Mouse (Mus musculus): ENCODE results near the gene Cir1. TPM values are rescaled to one million over a fixed set of nuclear protein-coding genes. Genes with fewer than 3 reads are reported as not detected.

The Cir1 gene
- total and polyA plus RNA-seq, 3 experiments, result 3.8 to 14.3 (median 5.2) TPM

DNA sequence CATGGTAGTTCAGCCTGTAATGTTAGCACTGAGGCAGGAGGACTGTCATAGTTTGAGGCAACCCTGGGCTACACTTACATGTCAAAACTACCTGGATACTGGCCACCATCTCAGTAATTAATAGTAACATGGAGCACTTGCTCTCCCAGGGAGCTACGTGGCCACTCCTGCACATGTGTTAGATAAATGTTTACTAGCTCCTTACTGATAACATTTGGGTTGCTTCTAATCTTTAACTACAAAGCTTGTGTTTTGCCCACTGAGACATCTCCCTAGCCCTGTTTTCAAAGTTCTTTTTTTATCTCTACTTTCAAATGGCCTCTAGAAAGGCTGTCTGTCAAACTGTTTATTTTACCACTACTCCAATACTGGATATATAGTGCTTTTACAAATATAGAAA, 10.5 kb downstream of the Cir1 start:
- Histone ChIP-seq H3K9ac (ENCODE audit: insufficient read depth, low read depth) (no peak overlapping the region), H3K4me2 (ENCODE audit: insufficient read depth, low read depth, poor library complexity, severe bottlenecking) (no peak overlapping the region), H3K4me3 (replicated peaks in 1 of 3; ENCODE audit: low read depth in 2 of 3, low read length in 2 of 3, poor library complexity in 1 of 3) (no peak overlapping the region), H3K4me1 (ENCODE audit: control insufficient read depth in 1 of 2, insufficient read depth in 2 of 2) (no peaks in the 10 kb centered on the region), H3K27me3 (replicated peaks) (no peaks in the 10 kb centered on the region), H3K36me3 (replicated peaks in 1 of 2; ENCODE audit: control insufficient read depth in 1 of 2, insufficient read depth in 1 of 2, low read length in 1 of 2) (peaks cover 41 to 69% of the 10 kb centered on the region in 2 experiments), H3K9me3 (replicated peaks; ENCODE audit: low read length) (no peaks in the 10 kb centered on the region), H3K27ac (ENCODE audit: insufficient read depth, low read depth) (no peak overlapping the region), H3K79me2 (replicated peaks; ENCODE audit: control insufficient read depth, extremely low read depth, insufficient read depth, poor library complexity, severe bottlenecking) (no peaks in the 10 kb centered on the region)
- no peak for TF ChIP-seq NELFE (IDR thresholded peaks at IDR 0.05; ENCODE audit: low read depth, low read length)
- no peak for TF ChIP-seq ETS1 (conservative IDR thresholded peaks at IDR 0.05; ENCODE audit: low read depth, low read length)
- TF ChIP-seq POLR2AphosphoS2 (IDR thresholded peaks at IDR 0.05; ENCODE audit: low read depth, low read length), result no peak
- TF ChIP-seq JUN (IDR thresholded peaks at IDR 0.05; ENCODE audit: insufficient read depth, low read depth, low read length), result no peak
- TF ChIP-seq MEF2A (IDR thresholded peaks at IDR 0.05; ENCODE audit: borderline replicate concordance, low read depth, low read length), result no peak
- no peak for TF ChIP-seq ZNF384 (IDR thresholded peaks at IDR 0.05; ENCODE audit: low read depth, low read length)
- no peak for TF ChIP-seq HCFC1 (IDR thresholded peaks at IDR 0.05; ENCODE audit: low read depth, low read length)
- no peak for TF ChIP-seq MAX (IDR thresholded peaks at IDR 0.05; ENCODE audit: low read length)
- no peak for TF ChIP-seq ELF1 (IDR thresholded peaks at IDR 0.05; ENCODE audit: low read depth, low read length)
- no peak for TF ChIP-seq TCF12 (IDR thresholded peaks at IDR 0.05; ENCODE audit: low read depth, low read length)
- TF ChIP-seq RCOR1 (conservative IDR thresholded peaks at IDR 0.05; ENCODE audit: low read depth, low read length), result no peak
- TF ChIP-seq E2F4 (IDR thresholded peaks at IDR 0.05; ENCODE audit: insufficient replicate concordance, low read depth, low read length), result no peak
- no peak for TF ChIP-seq CHD2 (IDR thresholded peaks at IDR 0.05; ENCODE audit: low read length)
- TF ChIP-seq MAZ (IDR thresholded peaks at IDR 0.05; ENCODE audit: low read depth, low read length), result no peak
- no peak for TF ChIP-seq EP300 (IDR thresholded peaks at IDR 0.05; ENCODE audit: low read length)
- no peak for TF ChIP-seq GABPA (IDR thresholded peaks at IDR 0.05; ENCODE audit: insufficient replicate concordance, low read depth, low read length)
- TF ChIP-seq IRF4 (IDR thresholded peaks at IDR 0.05; ENCODE audit: low read depth, low read length), result no peak
- DNase-seq (ENCODE audit: extremely low read depth), result no peak
- dilution Hi-C loops (cut with MboI; ENCODE audit: extremely low pct_ligation_motif_present, extremely low pct_unique_long_range_greater_than_20kb, low sequenced_read_pairs) (no loop called here), in situ Hi-C loops (cut with MboI; ENCODE audit: low pct_ligation_motif_present, low pct_unique_long_range_greater_than_20kb, low sequenced_read_pairs) (no loop called here)

DNA sequence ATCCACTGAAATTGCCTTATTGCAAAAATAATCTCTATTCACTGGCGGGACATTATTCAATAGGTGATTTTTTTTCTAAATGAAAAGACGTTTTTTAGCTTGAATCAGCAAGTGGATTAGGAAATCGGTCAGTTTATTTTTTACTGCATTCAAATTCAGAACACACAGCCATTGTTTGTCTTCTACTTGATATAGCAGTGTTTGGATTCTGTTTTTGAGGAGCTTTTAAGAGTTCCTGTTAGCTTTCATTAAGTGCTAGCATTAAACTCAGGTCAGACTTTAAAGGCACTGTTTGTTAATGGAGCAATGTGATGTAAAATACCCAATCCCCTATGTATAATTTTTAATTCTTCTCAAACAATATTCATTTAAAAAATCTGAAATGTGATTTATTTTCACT, 13.7 kb downstream of the Cir1 start:
- Histone ChIP-seq H3K27me3 (replicated peaks) (no peaks in the 10 kb centered on the region), H3K27ac (ENCODE audit: insufficient read depth, low read depth) (no peak overlapping the region), H3K9me3 (replicated peaks; ENCODE audit: low read length) (no peaks in the 10 kb centered on the region), H3K9ac (ENCODE audit: insufficient read depth, low read depth) (no peak overlapping the region), H3K4me1 (ENCODE audit: control insufficient read depth in 1 of 2, insufficient read depth in 2 of 2) (peaks cover 0 to 6% of the 10 kb centered on the region in 2 experiments; a peak in 1 of 4 replicates), H3K79me2 (replicated peaks; ENCODE audit: control insufficient read depth, extremely low read depth, insufficient read depth, poor library complexity, severe bottlenecking) (no peaks in the 10 kb centered on the region), H3K36me3 (replicated peaks in 1 of 2; ENCODE audit: control insufficient read depth in 1 of 2, insufficient read depth in 1 of 2, low read length in 1 of 2) (peaks cover 34 to 67% of the 10 kb centered on the region in 2 experiments), H3K4me3 (replicated peaks in 1 of 3; ENCODE audit: low read depth in 2 of 3, low read length in 2 of 3, poor library complexity in 1 of 3) (no peak overlapping the region), H3K4me2 (ENCODE audit: insufficient read depth, low read depth, poor library complexity, severe bottlenecking) (no peak overlapping the region)
- in situ Hi-C loops (cut with MboI; ENCODE audit: low pct_ligation_motif_present, low pct_unique_long_range_greater_than_20kb, low sequenced_read_pairs), result loop anchor here (25.0 kb wide), 2 partner anchors 337 to 662 kb away; no protein-coding TSS in a partner anchor
- TF ChIP-seq MAFK (IDR thresholded peaks at IDR 0.05; ENCODE audit: insufficient replicate concordance, low read length) (no peak), BHLHE40 (IDR thresholded peaks at IDR 0.05; ENCODE audit: low read depth, low read length) (no peak), PAX5 (IDR thresholded peaks at IDR 0.05; ENCODE audit: low read length) (no peak), ZMIZ1 (IDR thresholded peaks at IDR 0.05; ENCODE audit: low read depth, low read length) (no peak), KAT2A (IDR thresholded peaks at IDR 0.05; ENCODE audit: insufficient replicate concordance, low read length) (no peak), ZC3H11A (IDR thresholded peaks at IDR 0.05; ENCODE audit: low read depth, low read length) (no peak), CHD2 (IDR thresholded peaks at IDR 0.05; ENCODE audit: low read length) (no peak), HCFC1 (IDR thresholded peaks at IDR 0.05; ENCODE audit: low read depth, low read length) (no peak), RAD21 (IDR thresholded peaks at IDR 0.05; ENCODE audit: low read depth, low read length) (no peak), GABPA (IDR thresholded peaks at IDR 0.05; ENCODE audit: insufficient replicate concordance, low read depth, low read length) (no peak), TCF12 (IDR thresholded peaks at IDR 0.05; ENCODE audit: low read depth, low read length) (no peak), SIN3A (IDR thresholded peaks at IDR 0.05; ENCODE audit: low read length) (no peak)
- DNase-seq (ENCODE audit: extremely low read depth), result no peak
- dilution Hi-C loops (cut with MboI; ENCODE audit: extremely low pct_ligation_motif_present, extremely low pct_unique_long_range_greater_than_20kb, low sequenced_read_pairs), result no loop called here

Measured in CH12.LX (cell line).